Mouse (Mus musculus) ES-E14 (cell line): ENCODE measurements around the gene Wnt2.

Experiments
- MAFK ChIP-seq: IDR thresholded peaks from 2 replicates; pipeline ENCODE4 v1.6.1; 2014; ENCODE audit warnings: mild to moderate bottlenecking, low read depth, low read length, inconsistent platforms; ENCODE audit not compliant: insufficient read depth
- ZC3H11A ChIP-seq: IDR thresholded peaks from 2 replicates; pipeline ENCODE4 v1.6.1; 2012; ENCODE audit warnings: low read depth, mild to moderate bottlenecking, inconsistent platforms, low read length, borderline replicate concordance
- ZNF384 ChIP-seq: IDR thresholded peaks from 2 replicates; pipeline ENCODE4 v1.6.1; 2012; ENCODE audit warnings: low read depth, low read length, inconsistent platforms

DNA sequence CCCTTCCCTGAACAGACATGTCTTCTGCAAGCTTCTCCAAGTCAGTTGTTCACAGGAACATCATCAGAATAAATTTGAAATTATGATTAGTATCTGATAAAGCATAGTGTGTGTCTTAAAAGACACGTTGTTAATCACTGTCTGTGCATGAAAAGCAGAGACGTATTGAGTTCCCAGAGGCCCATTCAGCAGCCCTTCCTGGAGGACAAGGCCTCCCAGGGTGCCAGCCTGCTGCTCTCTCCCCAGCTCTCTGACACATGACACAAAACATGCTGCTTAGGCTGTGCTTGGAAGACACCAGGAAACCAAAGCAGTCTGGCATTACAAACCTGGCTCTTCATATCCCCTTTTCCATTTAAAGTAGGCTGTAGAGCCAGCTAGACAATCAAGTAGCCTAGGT lies 88.5 kb downstream of the Wnt2 start:
- TF ChIP-seq ZC3H11A: no peak
- no peak for TF ChIP-seq ZNF384
- TF ChIP-seq MAFK: no peak
